Mouse (Mus musculus): Measurements from ENCODE around the gene Dtd1. TPM values are rescaled to one million over a fixed set of nuclear protein-coding genes. Genes with fewer than 3 reads are reported as not detected.

Dtd1 gene
- polyA plus RNA-seq, 1 experiment from 2014 or later: 67.8 TPM

DNA sequence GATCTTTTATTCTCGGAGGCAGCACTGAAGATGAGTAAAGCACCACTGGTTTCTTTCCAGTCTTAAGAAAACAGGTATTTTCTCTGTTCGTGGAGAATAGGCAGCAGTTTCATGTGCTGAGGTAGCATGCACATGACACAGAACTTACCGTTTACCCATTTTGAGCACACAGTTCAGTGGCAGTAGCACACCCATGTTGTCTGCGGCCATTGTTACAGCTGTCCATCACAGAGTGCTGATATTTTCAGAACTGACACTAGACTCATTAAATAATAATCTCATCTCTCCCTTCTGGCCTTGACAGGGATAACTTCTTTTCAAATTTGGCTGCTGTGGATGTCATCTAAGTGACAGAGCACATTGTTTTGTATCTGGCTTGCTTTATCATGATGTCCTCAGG lies 47.5 kb downstream of the Dtd1 start:
- no peak overlapping the region for H3K27ac ChIP-seq (replicated peaks)
- H3K4me3 ChIP-seq: no peak overlapping the region
- no peaks in the 10 kb centered on the region for H3K36me3 ChIP-seq
- no peak for ATAC-seq (replicated peaks)
- H3K27me3 ChIP-seq: no peaks in the 10 kb centered on the region
- no peaks in the 10 kb centered on the region for H3K4me1 ChIP-seq
- H3K4me2 ChIP-seq (replicated peaks): no peak overlapping the region
- no peak overlapping the region for H3K9ac ChIP-seq (replicated peaks)
- no peaks in the 10 kb centered on the region for H3K9me3 ChIP-seq
- 83% methylated on average over 4 of the region's 4 CpGs for WGBS

GRCm38 (mm10) chr2:144649960-144650359 lies 50.3 kb downstream of the Dtd1 start:
- Histone ChIP-seq H3K4me2 (replicated peaks) (no peak overlapping the region), H3K9ac (replicated peaks) (no peak overlapping the region), H3K4me3 (no peak overlapping the region), H3K9me3 (no peaks in the 10 kb centered on the region), H3K36me3 (no peaks in the 10 kb centered on the region), H3K27me3 (no peaks in the 10 kb centered on the region), H3K4me1 (no peaks in the 10 kb centered on the region), H3K27ac (replicated peaks) (no peak overlapping the region)
- ATAC-seq (replicated peaks): no peak
- 97% methylated on average over 1 of the region's 1 CpGs for WGBS

GRCm38 (mm10) chr2:144652841-144653240 lies 53.1 kb downstream of the Dtd1 start:
- WGBS: 87% methylated on average over 4 of the region's 4 CpGs
- Histone ChIP-seq H3K27me3 (no peaks in the 10 kb centered on the region), H3K36me3 (no peaks in the 10 kb centered on the region), H3K4me1 (no peaks in the 10 kb centered on the region), H3K4me2 (replicated peaks) (no peak overlapping the region), H3K4me3 (no peak overlapping the region), H3K9me3 (no peaks in the 10 kb centered on the region), H3K27ac (replicated peaks) (no peak overlapping the region), H3K9ac (replicated peaks) (no peak overlapping the region)
- no peak for ATAC-seq (replicated peaks)

- WGBS: 75% methylated on average over 3 of the region's 3 CpGs
- no peak overlapping the region for H3K27ac ChIP-seq (replicated peaks)
- no peak for ATAC-seq (replicated peaks)
Measured at GRCm38 (mm10) chr2:144655307-144655706, 55.6 kb downstream of the Dtd1 start.

GRCm38 (mm10) chr2:144668507-144668906 lies 68.8 kb downstream of the Dtd1 start:
- no peak overlapping the region for H3K27ac ChIP-seq (replicated peaks)
- no peak overlapping the region for H3K9ac ChIP-seq (replicated peaks)
- no peak overlapping the region for H3K4me3 ChIP-seq
- 69% methylated on average over 4 of the region's 4 CpGs for WGBS
- no peak for ATAC-seq (replicated peaks)
- H3K9me3 ChIP-seq: no peaks in the 10 kb centered on the region
- no peak overlapping the region for H3K4me2 ChIP-seq (replicated peaks)
- H3K27me3 ChIP-seq: no peaks in the 10 kb centered on the region
- H3K4me1 ChIP-seq: no peaks in the 10 kb centered on the region
- no peaks in the 10 kb centered on the region for H3K36me3 ChIP-seq

More at GRCm38 (mm10) chr2:144655307-144655706, 55.6 kb downstream of the Dtd1 start:
- H3K4me2 ChIP-seq (replicated peaks): no peak overlapping the region
- H3K27me3 ChIP-seq: no peaks in the 10 kb centered on the region
- H3K4me3 ChIP-seq: no peak overlapping the region
- no peaks in the 10 kb centered on the region for H3K4me1 ChIP-seq
- H3K9ac ChIP-seq (replicated peaks): no peak overlapping the region
- no peaks in the 10 kb centered on the region for H3K9me3 ChIP-seq
- H3K36me3 ChIP-seq: no peaks in the 10 kb centered on the region

DNA sequence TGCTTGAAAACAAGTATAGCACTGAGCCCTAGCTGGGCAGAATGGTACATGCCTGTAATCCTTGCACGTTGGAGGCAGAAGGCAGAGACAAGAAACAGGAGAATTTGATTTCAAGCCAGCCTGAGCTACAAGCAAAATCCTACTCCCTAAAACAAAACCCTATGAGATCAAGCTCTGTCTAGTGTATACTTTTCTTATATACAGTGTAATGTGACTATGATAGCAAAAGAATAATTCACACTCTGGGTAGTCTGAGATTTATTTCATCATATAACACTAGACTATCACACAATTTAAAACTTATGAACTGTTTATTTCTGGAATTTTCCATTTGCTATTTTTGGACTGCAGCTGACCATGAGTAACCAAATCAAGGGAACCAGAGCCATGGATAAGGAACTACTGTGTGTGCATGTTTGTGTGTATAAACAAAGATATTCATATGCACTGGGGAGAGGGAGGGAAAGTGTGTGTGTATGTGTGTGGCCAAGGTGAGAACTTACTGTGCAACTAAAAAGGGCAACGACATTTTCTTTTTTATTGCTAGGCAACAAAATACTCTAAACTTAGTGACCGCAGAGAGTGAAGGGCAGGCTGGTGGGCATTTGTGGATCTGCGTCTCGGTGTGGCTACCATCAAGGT lies 70.7 kb downstream of the Dtd1 start:
- Histone ChIP-seq H3K27me3 (no peaks in the 10 kb centered on the region), H3K4me1 (no peaks in the 10 kb centered on the region), H3K36me3 (no peaks in the 10 kb centered on the region), H3K9ac (replicated peaks) (no peak overlapping the region), H3K27ac (replicated peaks) (no peak overlapping the region), H3K4me2 (replicated peaks) (no peak overlapping the region), H3K9me3 (no peaks in the 10 kb centered on the region), H3K4me3 (no peak overlapping the region)
- 92% methylated on average over 5 of the region's 5 CpGs for WGBS
- ATAC-seq (replicated peaks): no peak

DNA sequence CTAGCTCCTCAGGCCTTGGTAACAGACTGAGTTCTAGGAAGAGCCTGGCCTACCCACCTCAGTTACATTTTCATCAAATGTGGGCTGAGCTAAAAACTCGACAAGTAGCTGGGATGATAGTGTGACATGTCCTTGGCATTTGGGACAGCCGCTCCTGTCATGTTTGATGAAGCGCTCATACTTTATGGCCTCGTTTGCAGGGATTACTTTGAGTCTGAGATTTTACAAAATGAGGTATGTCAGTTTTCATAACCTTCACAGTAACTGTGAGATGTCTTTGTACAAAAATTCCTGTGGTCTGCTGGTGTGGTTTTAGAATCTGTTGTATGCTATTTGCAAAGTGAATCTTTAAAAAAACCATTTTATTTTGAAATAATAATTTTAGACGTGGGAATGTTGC lies 72.7 kb downstream of the Dtd1 start:
- Histone ChIP-seq H3K9me3 (no peaks in the 10 kb centered on the region), H3K4me2 (replicated peaks) (no peak overlapping the region), H3K36me3 (no peaks in the 10 kb centered on the region), H3K4me3 (no peak overlapping the region), H3K9ac (replicated peaks) (no peak overlapping the region), H3K4me1 (peaks cover 10% of the 10 kb centered on the region), H3K27me3 (no peaks in the 10 kb centered on the region), H3K27ac (replicated peaks) (no peak overlapping the region)
- ATAC-seq (replicated peaks): no peak
- 86% methylated on average over 5 of the region's 5 CpGs for WGBS

GRCm38 (mm10) chr2:144676546-144677228 lies 77.0 kb downstream of the Dtd1 start:
- WGBS: 63% methylated on average over 13 of the region's 13 CpGs
- H3K9ac ChIP-seq (replicated peaks): no peak overlapping the region
- H3K27me3 ChIP-seq: no peaks in the 10 kb centered on the region
- peak overlapping the region; percentile 21; the same call in 1 of the 2 replicates for H3K27ac ChIP-seq (replicated peaks)
- peak; percentile 48 for ATAC-seq (replicated peaks)
- no peak overlapping the region for H3K4me2 ChIP-seq (replicated peaks)
- peaks cover 12% of the 10 kb centered on the region for H3K4me1 ChIP-seq
- no peaks in the 10 kb centered on the region for H3K9me3 ChIP-seq
- H3K4me3 ChIP-seq: no peak overlapping the region
- no peaks in the 10 kb centered on the region for H3K36me3 ChIP-seq

- Histone ChIP-seq H3K27me3 (no peaks in the 10 kb centered on the region), H3K4me2 (replicated peaks) (no peak overlapping the region), H3K36me3 (no peaks in the 10 kb centered on the region), H3K27ac (replicated peaks) (no peak overlapping the region), H3K4me1 (peaks cover 12% of the 10 kb centered on the region), H3K4me3 (no peak overlapping the region), H3K9me3 (no peaks in the 10 kb centered on the region), H3K9ac (replicated peaks) (no peak overlapping the region)
- peak; percentile 12 for ATAC-seq (replicated peaks)
- 60% methylated on average over 2 of the region's 2 CpGs for WGBS
Measured at GRCm38 (mm10) chr2:144677229-144677571, 77.5 kb downstream of the Dtd1 start.

- no peak overlapping the region for H3K4me3 ChIP-seq
- H3K36me3 ChIP-seq: no peaks in the 10 kb centered on the region
- peaks cover 12% of the 10 kb centered on the region for H3K4me1 ChIP-seq
- no peak overlapping the region for H3K27ac ChIP-seq (replicated peaks)
- H3K4me2 ChIP-seq (replicated peaks): no peak overlapping the region
- H3K9ac ChIP-seq (replicated peaks): no peak overlapping the region
- 0 out of 2 replicates have a peak, but pooled peaks have one; percentile 12 for ATAC-seq (replicated peaks)
- 77% methylated on average over 6 of the region's 6 CpGs for WGBS
- H3K9me3 ChIP-seq: no peaks in the 10 kb centered on the region
- H3K27me3 ChIP-seq: no peaks in the 10 kb centered on the region
Measured at GRCm38 (mm10) chr2:144678779-144679178, 79.1 kb downstream of the Dtd1 start.

GRCm38 (mm10) chr2:144679394-144679793 lies 79.7 kb downstream of the Dtd1 start:
- 81% methylated on average over 3 of the region's 3 CpGs for WGBS
- H3K9me3 ChIP-seq: no peaks in the 10 kb centered on the region
- no peak overlapping the region for H3K27ac ChIP-seq (replicated peaks)
- no peak overlapping the region for H3K4me2 ChIP-seq (replicated peaks)
- no peak overlapping the region for H3K4me3 ChIP-seq
- no peaks in the 10 kb centered on the region for H3K27me3 ChIP-seq
- ATAC-seq (replicated peaks): peak; percentile 15; the same call in 1 of the 2 replicates
- H3K4me1 ChIP-seq: peaks cover 12% of the 10 kb centered on the region
- H3K36me3 ChIP-seq: no peaks in the 10 kb centered on the region
- H3K9ac ChIP-seq (replicated peaks): no peak overlapping the region

DNA sequence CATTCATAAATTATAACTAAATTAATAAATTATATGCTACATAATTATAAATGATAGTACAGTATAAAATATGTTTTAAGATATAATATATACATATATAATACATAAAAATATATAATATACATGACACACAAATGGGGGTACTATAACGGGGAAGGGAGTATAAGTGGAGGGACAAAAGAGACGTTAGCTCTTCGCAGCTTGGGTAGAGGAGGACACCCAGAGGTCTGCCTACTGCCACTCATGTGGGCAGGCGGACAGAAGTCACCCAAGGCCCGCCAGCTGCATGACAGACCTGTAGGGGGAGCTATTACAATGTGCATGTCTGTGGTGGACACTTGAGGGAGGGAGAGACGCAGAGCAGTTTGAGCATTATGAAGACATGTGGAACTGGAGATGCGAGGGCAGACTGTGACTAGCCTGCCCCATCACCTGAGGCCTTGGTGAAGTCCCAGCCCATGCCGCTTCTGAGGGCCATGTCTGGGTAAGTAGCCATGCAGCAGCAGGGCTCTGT lies 92.6 kb downstream of the Dtd1 start:
- Histone ChIP-seq H3K27ac (replicated peaks) (no peak overlapping the region), H3K27me3 (no peaks in the 10 kb centered on the region), H3K4me2 (replicated peaks) (no peak overlapping the region), H3K4me1 (no peaks in the 10 kb centered on the region), H3K36me3 (no peaks in the 10 kb centered on the region), H3K9ac (replicated peaks) (no peak overlapping the region), H3K4me3 (no peak overlapping the region), H3K9me3 (no peaks in the 10 kb centered on the region)
- WGBS: 81% methylated on average over 8 of the region's 8 CpGs
- no peak for ATAC-seq (replicated peaks)

All from forebrain, embryonic 15.5 days (tissue).